Mouse (Mus musculus) NIH3T3 (cell line): ENCODE data around the gene Kcng3.

Experiments used
- DNase-seq: peaks from one replicate; pipeline ENCODE4 v3.0.0-alpha.2; 2012; ENCODE audit warnings: low read depth

Kcng3 gene

GRCm38 (mm10) chr17:83555836-83556235 is 75.9 kb downstream of the Kcng3 start:
- DNase-seq = no peak

GRCm38 (mm10) chr17:83554997-83555396 is 76.7 kb downstream of the Kcng3 start:
- peak; percentile 57 for DNase-seq

GRCm38 (mm10) chr17:83548501-83549233 is 83.0 kb downstream of the Kcng3 start:
- no peak for DNase-seq

- DNase-seq = no peak
Observed at GRCm38 (mm10) chr17:83547145-83547544, 84.5 kb downstream of the Kcng3 start.

GRCm38 (mm10) chr17:83545756-83546742 is 85.6 kb downstream of the Kcng3 start:
- no peak for DNase-seq

GRCm38 (mm10) chr17:83545259-83545658 is 86.4 kb downstream of the Kcng3 start:
- DNase-seq = no peak

GRCm38 (mm10) chr17:83542424-83542823 is 89.3 kb downstream of the Kcng3 start:
- peak; percentile 79 for DNase-seq

- DNase-seq = no peak
Observed at GRCm38 (mm10) chr17:83539262-83540037, 92.2 kb downstream of the Kcng3 start.

GRCm38 (mm10) chr17:83538694-83539093 is 93.0 kb downstream of the Kcng3 start:
- DNase-seq = no peak

- no peak for DNase-seq
Observed at GRCm38 (mm10) chr17:83538141-83538540, 93.6 kb downstream of the Kcng3 start.
